Mouse (Mus musculus) E14TG2a.4 (cell line): ENCODE measurements at regions not wholly inside any gene's neighbourhood (a gene's known extent, or its start where the extent isn't known, plus 50 kb on each side); places are given as distances from the start of the nearest gene placed in this dataset.
A peak's percentile ranks its signal among the peaks of the same experiment; 100 is the strongest.

Experiments
- H3K27me3 ChIP-seq: 2 replicates; pipeline ENCODE4 v1.6.1; 2014; ENCODE audit warnings: low read length, control low read depth; ENCODE audit not compliant: insufficient read depth
- H3K36me3 ChIP-seq: 2 replicates; pipeline ENCODE4 v1.6.1; 2014; ENCODE audit warnings: low read length, control low read depth; ENCODE audit not compliant: insufficient read depth
- H3K4me1 ChIP-seq: replicated peaks from 2 replicates; pipeline ENCODE4 v1.6.1; 2014; ENCODE audit warnings: low read depth, low read length, control low read depth
- H3K4me3 ChIP-seq: replicated peaks from 2 replicates; pipeline ENCODE4 v1.5.1; 2014; ENCODE audit warnings: mild to moderate bottlenecking, low read length
- H3K9me3 ChIP-seq: 2 replicates; pipeline ENCODE4 v1.6.1; 2014; ENCODE audit warnings: low read length, control low read depth
- CTCF ChIP-seq: conservative IDR thresholded peaks from 2 replicates; pipeline ENCODE4 v1.5.1; 2014; ENCODE audit warnings: low read length
- NANOG ChIP-seq: IDR thresholded peaks from 2 replicates; pipeline ENCODE4 v1.6.1; 2014; ENCODE audit warnings: borderline replicate concordance, low read length, mixed read lengths
- POU5F1 ChIP-seq: IDR thresholded peaks from 2 replicates; pipeline ENCODE4 v1.6.1; 2014; ENCODE audit warnings: low read length, borderline replicate concordance

DNA sequence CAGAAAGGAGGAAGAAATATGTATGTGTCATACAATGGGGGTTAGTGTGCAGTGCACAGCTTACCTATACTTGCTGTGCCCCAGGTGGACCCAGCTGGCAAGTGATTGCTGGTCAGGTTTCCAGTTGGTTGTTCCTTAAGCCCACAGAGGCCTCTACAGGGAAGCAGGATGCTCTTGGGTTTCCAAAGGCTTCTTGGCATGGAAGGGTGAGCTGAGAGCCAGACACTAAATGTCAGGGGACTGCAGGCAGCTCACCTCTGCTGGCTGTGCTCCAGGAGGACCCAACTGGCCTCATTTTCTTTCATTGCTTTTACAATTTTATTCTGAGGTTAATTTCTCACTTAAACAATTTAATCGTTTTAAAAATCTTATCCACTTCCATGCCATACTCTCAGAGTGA is 108.1 kb downstream of the Gm10184 start:
- H3K36me3 ChIP-seq: no peaks in the 10 kb centered on the region
- TF ChIP-seq CTCF: no peak
- no peak for TF ChIP-seq NANOG
- TF ChIP-seq POU5F1: no peak
- H3K27me3 ChIP-seq: no peaks in the 10 kb centered on the region
- H3K9me3 ChIP-seq: no peaks in the 10 kb centered on the region
- H3K4me3 ChIP-seq: no peak overlapping the region
- H3K4me1 ChIP-seq: no peaks in the 10 kb centered on the region

DNA sequence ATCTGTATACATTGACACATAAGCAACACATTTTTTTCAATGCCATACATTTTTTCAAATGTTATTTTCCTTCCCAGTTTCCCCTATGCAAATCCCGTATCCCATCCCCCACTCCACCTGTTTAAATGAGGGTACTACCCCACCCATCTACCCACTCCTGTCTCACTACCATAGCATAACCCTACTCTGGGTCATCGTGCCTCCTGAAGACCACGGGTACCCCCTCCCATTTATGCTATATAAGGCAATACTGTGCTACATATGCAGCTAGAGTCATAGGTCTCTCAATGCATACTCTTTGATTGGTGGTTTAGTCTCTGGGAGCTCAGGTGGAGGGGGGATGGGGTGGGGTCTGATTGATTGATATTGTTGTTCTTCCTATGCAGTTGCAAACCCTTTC is 132.7 kb downstream of the Gm10184 start:
- Histone ChIP-seq H3K4me1 (no peaks in the 10 kb centered on the region), H3K27me3 (no peaks in the 10 kb centered on the region), H3K36me3 (no peaks in the 10 kb centered on the region), H3K4me3 (no peak overlapping the region), H3K9me3 (no peaks in the 10 kb centered on the region)
- TF ChIP-seq CTCF (no peak), POU5F1 (no peak), NANOG (no peak)

DNA sequence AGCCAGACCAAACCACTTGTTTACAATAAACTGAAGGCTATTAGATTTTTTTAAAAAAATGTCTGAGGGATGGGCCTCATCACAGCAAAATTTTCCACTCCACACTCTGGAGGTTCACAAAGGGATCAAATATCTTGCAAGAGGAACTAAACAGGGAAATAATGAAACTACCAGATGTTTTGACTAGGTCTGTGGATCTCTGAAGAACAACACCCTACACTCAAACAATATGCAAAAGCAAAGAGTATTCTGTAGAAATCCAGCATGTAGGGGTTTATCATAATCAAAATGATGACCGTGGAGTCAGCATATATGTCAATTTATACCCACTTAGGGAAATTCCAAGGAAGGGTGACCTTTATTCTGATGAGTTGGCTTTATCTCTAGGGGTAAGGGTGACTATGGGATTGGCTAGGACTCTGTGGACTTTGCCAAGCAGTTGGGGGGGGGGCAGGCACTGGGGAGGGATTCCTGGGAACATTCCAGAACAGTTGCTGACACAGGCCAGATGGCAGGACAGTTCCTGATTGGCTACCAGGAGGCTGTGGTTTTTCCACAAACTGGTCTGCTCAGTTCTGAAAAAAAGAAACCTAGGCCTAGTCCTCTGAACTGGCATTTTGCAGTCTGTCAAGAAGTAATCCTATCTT is 143.9 kb downstream of the Gm10184 start:
- no peak overlapping the region for H3K4me3 ChIP-seq
- no peaks in the 10 kb centered on the region for H3K4me1 ChIP-seq
- TF ChIP-seq NANOG (no peak), POU5F1 (no peak), CTCF (no peak)
- no peaks in the 10 kb centered on the region for H3K9me3 ChIP-seq
- no peaks in the 10 kb centered on the region for H3K36me3 ChIP-seq
- H3K27me3 ChIP-seq: no peaks in the 10 kb centered on the region

DNA sequence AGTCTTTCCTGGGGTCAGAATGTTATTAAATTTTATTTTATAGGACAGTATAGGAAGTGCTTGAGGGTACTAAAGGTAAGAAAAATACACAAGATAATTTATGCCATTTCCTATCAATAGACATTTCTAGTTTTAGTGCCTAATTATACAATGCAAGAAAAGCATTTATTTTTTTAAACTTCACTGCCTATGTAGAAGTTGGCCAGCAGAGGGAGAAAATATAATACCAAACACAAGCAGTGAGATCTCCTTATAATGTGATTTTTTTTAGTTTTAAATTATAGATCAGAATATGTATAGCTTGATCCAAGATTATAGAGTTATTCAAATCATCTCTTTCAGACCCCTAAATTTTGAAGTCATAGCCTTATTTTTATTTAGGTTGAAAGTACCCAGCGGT is 172.8 kb downstream of the Gm10184 start:
- Histone ChIP-seq H3K9me3 (no peaks in the 10 kb centered on the region), H3K27me3 (no peaks in the 10 kb centered on the region), H3K4me3 (no peak overlapping the region), H3K36me3 (no peaks in the 10 kb centered on the region), H3K4me1 (no peaks in the 10 kb centered on the region)
- TF ChIP-seq CTCF (no peak), NANOG (no peak), POU5F1 (no peak)

DNA sequence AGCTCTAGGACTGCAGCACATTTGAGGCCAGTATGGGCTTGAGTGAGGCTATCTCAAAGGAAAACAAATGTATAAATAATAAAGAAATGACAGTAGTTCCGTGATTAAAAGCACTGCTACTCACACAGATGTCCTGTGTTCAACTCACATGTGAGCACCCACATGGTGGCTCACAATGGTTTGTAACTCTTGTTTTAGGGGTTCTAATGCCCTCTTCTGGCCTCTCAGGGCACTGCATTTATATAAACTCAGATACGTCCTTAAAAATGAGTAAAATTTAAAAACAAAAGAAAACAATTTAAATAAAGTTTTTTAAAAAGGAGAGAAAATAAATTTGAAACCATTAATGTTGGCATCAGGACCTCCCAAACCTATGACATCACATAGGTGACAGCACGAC is 184.7 kb downstream of the Gm10184 start:
- H3K36me3 ChIP-seq: no peaks in the 10 kb centered on the region

DNA sequence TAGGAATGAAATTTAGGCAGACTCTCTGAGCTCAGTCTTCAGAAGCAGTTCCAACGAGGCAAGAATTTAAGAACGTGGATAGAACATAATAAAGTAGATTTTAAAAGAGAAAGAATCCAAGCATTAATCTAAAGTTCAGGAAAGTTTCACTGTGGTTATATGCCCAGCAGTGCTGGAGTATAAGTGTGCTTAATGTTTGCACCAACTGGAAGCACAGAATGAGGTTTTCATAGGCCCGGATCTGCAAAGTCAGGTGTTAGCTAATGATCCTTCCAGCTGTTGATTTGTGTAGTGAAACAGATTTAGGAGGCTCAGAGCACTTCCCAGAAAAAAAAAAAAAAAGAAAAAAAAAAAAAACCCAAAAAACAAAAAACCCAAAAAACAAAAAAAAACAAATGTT is 228.5 kb downstream of the Gm10184 start:
- Histone ChIP-seq H3K9me3 (no peaks in the 10 kb centered on the region), H3K36me3 (no peaks in the 10 kb centered on the region), H3K4me3 (no peak overlapping the region), H3K4me1 (no peaks in the 10 kb centered on the region), H3K27me3 (no peaks in the 10 kb centered on the region)
- no peak for TF ChIP-seq NANOG
- no peak for TF ChIP-seq POU5F1
- TF ChIP-seq CTCF: no peak

More for the DNA sequence above, 184.7 kb downstream of the Gm10184 start:
- Histone ChIP-seq H3K9me3 (no peaks in the 10 kb centered on the region), H3K27me3 (no peaks in the 10 kb centered on the region), H3K4me3 (no peak overlapping the region), H3K4me1 (no peaks in the 10 kb centered on the region)
- TF ChIP-seq NANOG: no peak
- TF ChIP-seq POU5F1: no peak
- no peak for TF ChIP-seq CTCF

DNA sequence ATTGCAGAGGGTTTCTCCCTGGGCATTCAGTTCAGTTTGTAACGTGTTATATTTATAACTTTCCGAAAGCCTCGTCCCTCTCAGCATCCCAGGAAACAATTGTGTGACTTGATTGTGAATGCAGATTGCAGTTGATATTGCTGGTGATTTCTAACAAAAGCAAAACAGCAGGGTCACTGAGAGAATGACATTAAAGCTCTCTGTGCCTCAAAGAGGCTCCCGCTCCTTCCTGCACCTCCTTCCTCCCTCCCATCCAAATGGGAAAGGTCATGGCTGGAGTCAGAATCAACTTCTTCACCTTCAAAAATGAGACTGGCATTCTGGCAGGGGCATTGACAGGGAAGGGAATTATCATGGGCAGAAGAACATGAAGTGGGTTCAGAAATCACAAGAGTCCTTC is 251.9 kb downstream of the Gm10184 start:
- Histone ChIP-seq H3K27me3 (no peaks in the 10 kb centered on the region), H3K9me3 (no peaks in the 10 kb centered on the region), H3K4me1 (no peaks in the 10 kb centered on the region), H3K4me3 (no peak overlapping the region), H3K36me3 (no peaks in the 10 kb centered on the region)
- TF ChIP-seq NANOG: peak; percentile 54; the same call in 1 of the 2 replicates
- no peak for TF ChIP-seq CTCF

DNA sequence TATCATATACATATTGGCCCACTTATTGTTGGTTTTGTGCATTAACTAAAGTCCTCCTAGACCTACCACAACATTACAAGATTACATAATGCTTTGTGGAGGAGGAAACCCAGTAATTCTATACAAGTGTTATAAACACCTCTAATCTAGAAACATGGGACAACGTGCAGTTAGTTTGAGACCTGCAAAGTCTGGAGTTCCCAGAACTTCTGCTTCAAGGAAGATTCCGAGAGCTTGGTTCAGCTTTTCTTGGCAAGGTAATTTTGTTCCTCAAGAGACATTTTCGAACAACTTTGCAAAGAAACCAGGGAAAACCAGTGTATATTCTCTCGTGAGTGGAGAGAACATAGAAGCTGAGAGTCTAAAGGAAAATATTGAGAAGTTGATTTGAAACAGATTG is 254.0 kb downstream of the Gm10184 start:
- Histone ChIP-seq H3K4me1 (no peaks in the 10 kb centered on the region), H3K9me3 (no peaks in the 10 kb centered on the region), H3K4me3 (no peak overlapping the region), H3K36me3 (no peaks in the 10 kb centered on the region), H3K27me3 (no peaks in the 10 kb centered on the region)
- TF ChIP-seq CTCF (no peak), POU5F1 (no peak), NANOG (no peak)
